Mouse (Mus musculus) liver, embryonic 12.5 days (tissue): Measurements from ENCODE around the gene Clic1. TPM values are rescaled to one million over a fixed set of nuclear protein-coding genes. Genes with fewer than 3 reads are reported as not detected.

Source experiments
- ATAC-seq: fragments of 200-750 bp; cut with Nextera tagmentation; 2 replicates; pipeline ENCODE4 v1.8.0; 2017; ENCODE audit warnings: moderate number of reproducible peaks, mild to moderate bottlenecking, moderate library complexity
- H3K27ac ChIP-seq: fragments of 300-500 bp; sonication (generic); 2 replicates; pipeline ENCODE4 v1.5.1; 2016; ENCODE audit warnings: mild to moderate bottlenecking
- H3K27me3 ChIP-seq: fragments of 300-500 bp; sonication (generic); replicated peaks from 2 replicates; pipeline ENCODE4 v1.6.1; 2016; ENCODE audit warnings: mild to moderate bottlenecking, moderate library complexity
- H3K36me3 ChIP-seq: fragments of 300-500 bp; sonication (generic); 2 replicates; pipeline ENCODE4 v1.6.1; 2016; ENCODE audit warnings: mild to moderate bottlenecking, moderate library complexity
- H3K4me1 ChIP-seq: fragments of 300-500 bp; sonication (generic); 2 replicates; pipeline ENCODE4 v1.6.1; 2016
- H3K4me2 ChIP-seq: fragments of 300-500 bp; sonication (generic); 2 replicates; pipeline ENCODE4 v1.6.1; 2016; ENCODE audit warnings: mild to moderate bottlenecking, moderate library complexity
- H3K4me3 ChIP-seq: fragments of 300-500 bp; sonication (generic); 2 replicates; pipeline ENCODE4 v1.5.1; 2016; ENCODE audit warnings: mild to moderate bottlenecking, moderate library complexity
- H3K9ac ChIP-seq: fragments of 300-500 bp; sonication (generic); 2 replicates; pipeline ENCODE4 v1.6.1; 2016; ENCODE audit warnings: mild to moderate bottlenecking, moderate library complexity
- H3K9me3 ChIP-seq: fragments of 300-500 bp; sonication (generic); replicated peaks from 2 replicates; pipeline ENCODE4 v1.6.1; 2016; ENCODE audit warnings: mild to moderate bottlenecking, moderate library complexity
- WGBS: fragments of 180-500 bp; shearing (Covaris S2); methylation state at CpG from one replicate; pipeline ENCODE4 v1.1.7; 2016; ENCODE audit not compliant: insufficient replicate concordance; 5-methylcytosine and 5-hydroxymethylcytosine counted together
- polyA plus RNA-seq: library from polyadenylated mRNA; unstranded; fragments of >200 nt; fragmentation: Nextera tagmentation; extraction: Ambion mirVana; gene quantifications from 2 replicates; pipeline ENCODE4 v1.2.1, GENCODE M21; 2016

The Clic1 gene
- polyA plus RNA-seq, 1 experiment from 2014 or later: 162 TPM

DNA sequence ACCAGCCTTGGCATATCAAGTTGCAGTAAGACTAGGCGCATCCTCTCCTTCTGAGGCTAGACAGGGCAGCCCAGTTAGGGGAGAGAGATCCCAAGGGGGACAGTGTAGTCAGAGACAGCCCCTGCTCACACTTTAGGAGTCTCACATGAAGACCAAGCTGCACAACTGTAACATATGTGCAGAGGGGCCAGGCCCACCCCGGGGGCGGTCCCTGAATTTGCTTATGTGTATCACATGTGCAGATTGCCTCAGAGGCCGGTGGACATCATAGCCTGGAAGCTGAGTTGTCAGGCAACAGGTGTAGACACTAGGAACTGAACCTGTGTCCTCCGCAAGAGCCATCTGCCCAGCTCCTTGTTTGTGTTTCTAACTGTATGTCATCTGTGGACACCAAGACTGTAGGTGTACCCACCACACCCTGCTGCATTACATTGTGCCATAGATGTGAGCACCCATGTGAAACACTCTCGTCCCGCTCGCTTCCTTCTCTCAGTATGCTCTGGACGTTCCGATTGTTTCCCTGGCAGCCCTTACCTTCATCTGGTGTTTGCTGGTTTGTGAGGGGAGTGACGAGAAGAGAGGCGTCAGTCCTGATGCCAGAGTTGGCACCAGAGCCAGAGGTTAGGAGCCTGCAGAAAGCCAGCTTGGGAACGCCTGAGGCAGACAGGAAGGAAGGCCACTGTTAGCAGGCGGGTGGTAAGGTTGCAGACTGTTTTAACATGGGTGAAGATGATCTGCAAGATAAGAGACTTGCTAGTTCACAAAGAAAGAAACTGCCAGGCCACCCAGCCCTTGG is 42.8 kb downstream of the Clic1 start:
- H3K4me1 ChIP-seq: peaks cover 36% of the 10 kb centered on the region
- no peak overlapping the region for H3K4me2 ChIP-seq
- no peaks in the 10 kb centered on the region for H3K9me3 ChIP-seq
- 0 out of 2 replicates have a peak overlapping the region, but pooled peaks have one; percentile 53 for H3K27ac ChIP-seq
- H3K27me3 ChIP-seq: no peaks in the 10 kb centered on the region
- peak overlapping the region; percentile 6; the same call in 1 of the 2 replicates for H3K9ac ChIP-seq
- peaks cover 71% of the 10 kb centered on the region for H3K36me3 ChIP-seq
- 85% methylated on average over 14 of the region's 14 CpGs for WGBS
- no peak overlapping the region for H3K4me3 ChIP-seq
- ATAC-seq: no peak

DNA sequence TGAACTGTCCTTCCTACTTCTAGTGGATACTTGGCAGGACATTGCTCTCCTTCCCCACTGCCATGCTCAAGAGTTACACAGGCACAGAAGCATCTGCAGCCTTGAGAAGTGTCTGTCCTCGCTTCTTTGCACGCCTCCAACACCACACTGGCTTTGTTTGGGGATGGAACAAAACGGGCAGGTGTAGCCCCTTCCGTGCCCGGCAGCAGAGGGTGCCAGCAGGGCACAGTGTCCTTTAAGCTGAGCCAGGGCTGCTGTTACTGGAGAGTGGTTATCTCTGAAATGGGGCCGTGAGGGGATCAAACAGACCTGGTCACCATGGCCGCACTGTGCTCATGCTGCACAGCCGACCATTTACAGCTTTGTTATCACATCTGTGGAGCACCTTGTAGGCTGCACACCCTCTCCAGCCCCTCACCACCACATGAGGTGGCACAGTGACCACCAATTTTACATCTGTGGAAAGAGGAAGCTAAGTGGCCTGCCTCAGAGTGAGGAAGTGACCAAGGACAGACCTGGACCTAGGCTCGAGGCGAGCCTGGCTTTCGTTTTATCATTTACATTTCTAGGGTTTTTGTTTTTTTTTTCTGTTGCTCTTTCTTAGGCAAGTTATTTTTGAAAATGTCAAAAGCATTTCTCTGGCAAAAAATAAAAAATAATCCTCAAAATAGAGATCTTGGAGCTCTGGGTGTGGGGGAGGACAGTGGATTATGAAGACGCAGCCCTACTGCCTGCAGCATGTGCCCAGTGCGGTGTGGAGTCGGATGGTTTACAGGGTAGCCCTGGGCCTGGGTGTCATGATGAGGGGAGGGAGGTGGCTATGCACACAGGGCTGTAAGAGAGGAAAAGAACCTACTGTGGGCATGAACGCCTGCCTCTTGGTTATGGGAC is 45.0 kb downstream of the Clic1 start:
- Histone ChIP-seq H3K4me1 (peaks cover 38% of the 10 kb centered on the region), H3K4me3 (no peak overlapping the region), H3K27ac (0 out of 2 replicates have a peak overlapping the region, but pooled peaks have one; percentile 42), H3K9ac (no peak overlapping the region), H3K36me3 (peaks cover 92% of the 10 kb centered on the region), H3K4me2 (no peak overlapping the region), H3K9me3 (no peaks in the 10 kb centered on the region), H3K27me3 (no peaks in the 10 kb centered on the region)
- no peak for ATAC-seq
- 75% methylated on average over 15 of the region's 15 CpGs for WGBS

DNA sequence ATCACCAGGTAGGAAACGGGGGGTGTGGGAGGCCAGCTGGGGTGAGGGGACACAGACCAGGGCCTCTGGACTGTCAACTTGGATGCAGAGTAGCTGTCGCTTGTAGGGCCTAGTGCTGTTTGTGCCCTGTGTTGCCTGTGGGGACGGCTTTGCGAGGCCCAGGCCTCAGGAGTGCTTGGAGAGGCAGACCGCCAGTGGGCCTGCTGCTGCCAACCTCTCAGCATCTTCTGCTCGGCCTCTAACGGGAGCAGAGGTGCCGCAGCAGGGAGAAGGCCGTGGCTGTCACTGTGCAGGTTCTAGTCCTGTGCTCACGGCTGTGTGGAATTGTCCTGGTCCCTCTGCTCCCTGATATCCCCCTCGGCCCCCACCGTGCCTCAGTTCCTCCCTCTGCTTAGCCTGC is 46.8 kb downstream of the Clic1 start:
- Histone ChIP-seq H3K36me3 (peaks cover 100% of the 10 kb centered on the region), H3K27me3 (no peaks in the 10 kb centered on the region), H3K9ac (no peak overlapping the region), H3K4me1 (peaks cover 31% of the 10 kb centered on the region), H3K9me3 (no peaks in the 10 kb centered on the region), H3K27ac (no peak overlapping the region), H3K4me3 (no peak overlapping the region), H3K4me2 (no peak overlapping the region)
- 89% methylated on average over 12 of the region's 12 CpGs for WGBS
- no peak for ATAC-seq

DNA sequence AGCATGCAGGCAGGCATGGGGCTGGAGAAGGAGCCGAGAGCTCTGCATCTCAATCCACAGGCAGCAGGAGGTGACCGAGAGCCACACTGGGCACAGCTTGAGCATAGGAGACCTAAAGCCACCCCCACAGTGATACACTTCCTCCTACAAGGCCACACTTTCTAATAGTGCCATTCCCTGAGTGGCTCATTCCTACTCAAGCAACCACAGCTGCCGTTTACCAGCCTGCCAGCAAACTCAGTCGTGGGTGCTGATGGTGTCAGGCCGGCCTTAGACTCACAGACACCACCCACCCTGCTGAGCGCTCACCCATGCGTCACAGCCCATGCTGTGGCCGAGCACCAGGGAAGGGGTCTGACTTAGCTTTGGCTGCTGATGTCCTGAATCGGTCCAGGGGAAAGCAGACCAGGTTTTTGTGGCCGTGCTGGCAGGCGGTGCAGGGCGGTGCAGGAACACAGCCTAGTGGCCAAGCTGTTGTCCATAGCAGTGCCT is 47.4 kb downstream of the Clic1 start:
- Histone ChIP-seq H3K4me3 (no peak overlapping the region), H3K36me3 (peaks cover 100% of the 10 kb centered on the region), H3K9me3 (no peaks in the 10 kb centered on the region), H3K4me2 (no peak overlapping the region), H3K4me1 (peaks cover 28% of the 10 kb centered on the region), H3K27me3 (no peaks in the 10 kb centered on the region), H3K9ac (no peak overlapping the region), H3K27ac (no peak overlapping the region)
- 86% methylated on average over 12 of the region's 12 CpGs for WGBS
- no peak for ATAC-seq

DNA sequence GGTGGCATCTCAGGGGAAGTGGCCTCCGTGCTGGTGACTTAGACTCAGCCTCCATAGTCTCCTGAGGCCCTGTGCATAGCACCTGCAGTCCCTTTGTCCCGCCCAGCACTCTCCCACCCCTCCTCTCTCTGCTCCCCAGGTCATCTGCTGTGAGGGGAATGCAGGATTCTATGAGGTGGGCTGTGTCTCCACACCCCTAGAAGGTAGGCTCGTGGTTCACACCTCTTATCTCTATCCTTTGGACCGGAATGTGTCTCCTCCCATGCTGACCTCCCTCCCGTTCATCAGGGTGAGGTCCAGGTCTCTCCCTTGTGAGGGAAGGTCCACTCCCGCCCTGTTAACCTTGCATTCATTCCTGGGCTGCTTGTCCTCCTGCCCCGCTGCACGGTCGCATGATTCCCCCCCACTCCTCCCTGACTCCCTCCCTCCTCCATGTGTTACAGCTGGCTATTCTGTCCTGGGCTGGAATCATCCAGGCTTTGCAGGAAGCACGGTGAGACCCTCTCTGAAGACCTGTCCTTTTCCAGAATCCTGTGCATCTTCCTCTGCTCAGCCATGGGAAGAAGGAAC is 50.5 kb downstream of the Clic1 start:
- no peaks in the 10 kb centered on the region for H3K9me3 ChIP-seq
- H3K4me2 ChIP-seq: no peak overlapping the region
- 0 out of 2 replicates have a peak overlapping the region, but pooled peaks have one; percentile 14 for H3K9ac ChIP-seq
- no peak for ATAC-seq
- peaks cover 50% of the 10 kb centered on the region for H3K4me1 ChIP-seq
- H3K4me3 ChIP-seq: no peak overlapping the region
- H3K36me3 ChIP-seq: peaks cover 88% of the 10 kb centered on the region
- 66% methylated on average over 10 of the region's 10 CpGs for WGBS
- H3K27ac ChIP-seq: no peak overlapping the region
- H3K27me3 ChIP-seq: no peaks in the 10 kb centered on the region

DNA sequence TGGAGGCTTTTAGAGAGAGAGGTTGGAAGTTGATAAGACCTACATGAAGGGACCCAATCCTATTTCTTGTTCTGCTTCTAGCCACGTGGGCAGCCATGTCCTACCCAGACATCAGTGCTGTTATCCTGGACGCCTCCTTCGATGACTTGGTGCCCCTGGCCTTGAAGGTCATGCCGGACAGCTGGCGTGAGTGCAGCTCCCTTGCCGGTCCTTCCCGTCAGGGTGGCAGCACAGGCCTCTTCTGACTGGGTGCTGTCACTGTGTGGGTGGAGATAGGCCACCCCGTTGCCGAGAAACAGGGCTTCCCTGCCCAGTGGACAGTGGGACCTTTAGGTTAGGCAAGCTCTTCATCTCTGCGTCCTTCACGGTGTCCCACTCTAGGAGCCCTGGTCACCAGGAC is 51.4 kb downstream of the Clic1 start:
- 92% methylated on average over 11 of the region's 11 CpGs for WGBS
- Histone ChIP-seq H3K27me3 (no peaks in the 10 kb centered on the region), H3K4me2 (no peak overlapping the region), H3K27ac (no peak overlapping the region), H3K36me3 (peaks cover 79% of the 10 kb centered on the region), H3K4me1 (peaks cover 58% of the 10 kb centered on the region), H3K9ac (no peak overlapping the region), H3K4me3 (no peak overlapping the region), H3K9me3 (no peaks in the 10 kb centered on the region)
- ATAC-seq: no peak

DNA sequence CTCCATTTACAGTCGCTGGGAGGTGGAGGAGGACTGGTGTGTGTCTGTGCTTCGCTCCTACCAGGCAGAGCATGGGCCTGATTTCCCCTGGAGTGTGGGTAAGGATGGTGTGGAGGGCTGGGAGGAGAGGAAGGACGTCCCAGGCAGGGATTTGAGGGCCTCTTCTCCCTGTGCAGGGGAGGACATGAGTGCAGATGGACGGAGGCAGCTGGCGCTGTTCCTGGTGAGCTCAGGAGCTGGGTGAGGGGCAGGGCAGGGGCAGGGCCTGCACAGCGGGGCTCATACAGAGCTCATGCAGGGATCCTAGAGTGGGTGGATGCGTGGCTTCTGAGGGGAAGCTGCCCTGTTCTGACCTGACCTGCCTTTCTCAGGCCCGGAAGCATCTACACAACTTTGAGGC is 52.5 kb downstream of the Clic1 start:
- no peak for ATAC-seq
- Histone ChIP-seq H3K9me3 (no peaks in the 10 kb centered on the region), H3K9ac (no peak overlapping the region), H3K4me2 (no peak overlapping the region), H3K27ac (peak overlapping the region; percentile 43), H3K4me1 (peaks cover 61% of the 10 kb centered on the region), H3K4me3 (no peak overlapping the region), H3K27me3 (no peaks in the 10 kb centered on the region), H3K36me3 (peaks cover 68% of the 10 kb centered on the region)
- WGBS: 79% methylated on average over 8 of the region's 8 CpGs

DNA sequence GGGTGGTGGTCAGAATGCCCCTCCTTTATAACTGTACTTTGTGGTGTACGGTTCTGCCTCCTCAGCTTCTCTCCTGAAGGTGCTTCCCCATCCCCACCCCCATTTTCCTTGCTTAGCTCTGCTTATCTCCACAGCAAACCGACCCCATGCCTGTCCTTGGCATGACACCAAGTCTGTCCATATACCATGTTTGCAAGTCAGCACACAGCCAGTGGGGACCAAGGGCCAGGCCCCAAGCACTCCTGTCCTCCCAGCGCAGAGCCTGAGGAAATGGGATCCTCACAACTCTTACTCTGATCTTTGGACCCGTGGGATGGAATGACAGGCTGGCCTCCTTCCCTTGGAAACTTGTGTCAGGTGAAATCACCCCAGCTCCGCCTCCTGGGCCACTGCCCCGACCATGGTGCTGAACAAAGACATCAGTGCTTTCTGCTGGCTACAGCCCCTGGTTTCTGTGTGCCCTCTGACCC is 53.5 kb downstream of the Clic1 start:
- H3K27me3 ChIP-seq: no peaks in the 10 kb centered on the region
- peak overlapping the region; percentile 57 for H3K9ac ChIP-seq
- H3K9me3 ChIP-seq: no peaks in the 10 kb centered on the region
- peaks cover 61% of the 10 kb centered on the region for H3K4me1 ChIP-seq
- peak overlapping the region; percentile 50; the same call in 1 of the 2 replicates for H3K4me2 ChIP-seq
- 54% methylated on average over 6 of the region's 6 CpGs for WGBS
- H3K36me3 ChIP-seq: peaks cover 58% of the 10 kb centered on the region
- peak overlapping the region; percentile 82 for H3K27ac ChIP-seq
- no peak for ATAC-seq
- no peak overlapping the region for H3K4me3 ChIP-seq

DNA sequence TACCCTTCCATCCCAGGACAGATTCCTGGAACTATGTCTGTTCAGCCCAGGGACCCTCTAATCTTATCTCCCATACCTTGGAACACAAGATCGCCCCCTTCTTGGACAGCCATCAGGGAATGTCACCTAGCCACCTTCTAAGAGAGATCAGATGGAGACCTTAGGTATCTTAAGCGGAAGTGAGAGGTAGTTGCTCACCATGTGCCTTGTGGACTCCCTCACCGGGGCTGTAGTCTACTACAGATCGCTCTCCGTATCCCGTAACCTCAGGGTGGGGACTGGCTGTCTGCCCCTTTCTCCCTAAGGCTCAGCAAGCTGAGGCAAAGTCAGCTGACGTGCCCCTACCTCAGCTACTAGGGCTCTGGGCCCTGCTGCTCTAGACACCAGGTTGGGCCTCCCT is 54.3 kb downstream of the Clic1 start:
- Histone ChIP-seq H3K4me3 (no peak overlapping the region), H3K9ac (peak overlapping the region; percentile 57), H3K4me1 (peaks cover 55% of the 10 kb centered on the region)

DNA sequence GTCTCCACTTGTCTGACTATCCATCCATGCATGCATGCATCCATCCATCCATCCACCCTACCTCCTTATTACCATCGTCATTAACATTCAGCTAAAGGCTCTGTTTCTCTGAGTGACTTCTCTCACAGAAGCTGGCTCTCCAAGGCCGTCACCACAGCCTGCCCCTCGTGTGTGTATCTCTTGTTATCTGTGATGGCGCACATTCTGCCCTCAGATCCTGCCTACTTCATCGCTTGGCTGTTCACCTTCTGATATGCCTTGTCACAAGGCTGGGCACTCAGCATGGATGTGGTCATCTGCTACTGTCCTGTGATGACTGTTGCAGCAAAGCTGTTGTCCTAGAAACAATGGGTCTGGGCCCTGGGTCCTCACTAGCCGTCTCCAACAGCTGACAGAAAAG is 55.0 kb downstream of the Clic1 start:
- H3K36me3 ChIP-seq: peaks cover 43% of the 10 kb centered on the region
- WGBS: 20% methylated on average over 6 of the region's 6 CpGs
- H3K4me3 ChIP-seq: no peak overlapping the region
- H3K4me1 ChIP-seq: peaks cover 54% of the 10 kb centered on the region
- no peaks in the 10 kb centered on the region for H3K9me3 ChIP-seq
- H3K9ac ChIP-seq: peak overlapping the region; percentile 57
- H3K27ac ChIP-seq: peak overlapping the region; percentile 82
- peak; percentile 87 for ATAC-seq
- H3K27me3 ChIP-seq: no peaks in the 10 kb centered on the region
- H3K4me2 ChIP-seq: peak overlapping the region; percentile 50

More for the DNA sequence above, 54.3 kb downstream of the Clic1 start:
- Histone ChIP-seq H3K4me2 (peak overlapping the region; percentile 50), H3K9me3 (no peaks in the 10 kb centered on the region), H3K27me3 (no peaks in the 10 kb centered on the region), H3K36me3 (peaks cover 50% of the 10 kb centered on the region), H3K27ac (peak overlapping the region; percentile 82)
- WGBS: 67% methylated on average over 7 of the region's 7 CpGs
- no peak for ATAC-seq

DNA sequence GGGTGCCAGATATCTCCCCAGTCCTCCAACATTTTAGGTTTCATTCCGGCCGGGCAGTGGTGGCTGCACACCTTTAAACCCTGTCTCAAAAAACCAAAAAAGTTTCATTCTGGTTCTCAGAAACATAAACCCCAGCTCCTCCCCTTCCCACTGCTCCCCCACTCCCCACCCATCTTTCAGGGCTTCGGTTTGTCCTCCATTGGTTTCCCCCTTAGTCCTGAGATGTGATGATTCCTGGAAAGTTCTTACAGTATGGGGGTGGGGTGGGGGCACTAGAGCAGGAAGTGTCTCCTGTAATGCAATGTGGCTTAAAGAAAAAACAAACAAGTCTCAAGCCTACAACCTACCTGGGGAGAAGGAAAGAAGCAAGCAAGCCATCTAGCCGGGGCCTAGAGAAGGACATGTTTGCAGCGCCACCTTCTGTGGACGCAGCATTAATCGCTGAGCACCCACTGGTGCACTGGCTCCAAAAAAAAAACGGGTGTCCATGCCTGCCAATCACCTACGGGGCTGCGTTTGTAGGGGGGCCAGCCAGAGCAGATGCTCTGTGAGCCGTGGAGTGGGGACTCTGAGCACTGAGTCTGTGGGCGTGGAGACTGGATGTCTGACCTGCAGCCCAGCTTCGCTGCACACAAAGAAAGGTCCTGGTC is 56.1 kb downstream of the Clic1 start:
- 25% methylated on average over 13 of the region's 13 CpGs for WGBS
- Histone ChIP-seq H3K4me1 (peaks cover 45% of the 10 kb centered on the region), H3K9me3 (no peaks in the 10 kb centered on the region), H3K36me3 (peaks cover 32% of the 10 kb centered on the region), H3K27me3 (no peaks in the 10 kb centered on the region), H3K27ac (peak overlapping the region; percentile 82), H3K4me2 (peak overlapping the region; percentile 26), H3K4me3 (no peak overlapping the region), H3K9ac (peak overlapping the region; percentile 45; the same call in 1 of the 2 replicates)
- ATAC-seq: no peak; the same call in 1 of the 2 replicates
